Mouse (Mus musculus) MEL (cell line): ENCODE results near the gene Ube2q2.
"Not testable (repeated sequence)": the region's sequence is repeated elsewhere in the genome, so short reads cannot be mapped to it uniquely, and the experiment has no call there.

Experiments
- CHD2 ChIP-seq: IDR thresholded peaks from 2 replicates; pipeline ENCODE4 v1.6.1; 2011; ENCODE audit warnings: low read length, improper control_type of control experiment
- CTCF ChIP-seq, 3 experiments: IDR thresholded peaks in 2 of 3; conservative IDR thresholded peaks in 1 of 3; 2 replicates each; pipeline ENCODE4 v1.5.1; 2011 to 2012; ENCODE audit warnings: low read length in 3 of 3, low read depth in 2 of 3, mild to moderate bottlenecking in 2 of 3, improper control_type of control experiment in 1 of 3, inconsistent platforms in 1 of 3, mixed read lengths in 1 of 3, moderate library complexity in 1 of 3; ENCODE audit not compliant: control insufficient read depth in 1 of 3, insufficient read depth in 1 of 3, poor library complexity in 1 of 3, severe bottlenecking in 1 of 3
- GATA1 ChIP-seq: IDR thresholded peaks from 2 replicates; pipeline ENCODE4 v1.6.1; 2011; ENCODE audit warnings: low read depth, low read length, improper control_type of control experiment
- HCFC1 ChIP-seq: IDR thresholded peaks from 2 replicates; pipeline ENCODE4 v1.6.1; 2012; ENCODE audit warnings: low read depth, mild to moderate bottlenecking, inconsistent platforms, low read length, improper control_type of control experiment, moderate library complexity
- MAFK ChIP-seq: IDR thresholded peaks from 2 replicates; pipeline ENCODE4 v1.6.1; 2011; ENCODE audit warnings: low read depth, mild to moderate bottlenecking, low read length, improper control_type of control experiment, borderline replicate concordance
- MAX ChIP-seq: IDR thresholded peaks from 2 replicates; pipeline ENCODE4 v1.6.1; 2011; ENCODE audit warnings: low read length, improper control_type of control experiment
- MEF2A ChIP-seq: IDR thresholded peaks from 2 replicates; pipeline ENCODE4 v1.6.1; 2014; ENCODE audit warnings: low read depth, mild to moderate bottlenecking, inconsistent platforms, low read length, improper control_type of control experiment; ENCODE audit not compliant: poor library complexity, insufficient replicate concordance, severe bottlenecking; ENCODE audit errors: extremely low read depth
- NRF1 ChIP-seq: IDR thresholded peaks from 2 replicates; pipeline ENCODE4 v1.6.1; 2014; ENCODE audit warnings: low read depth, mild to moderate bottlenecking, inconsistent platforms, low read length, improper control_type of control experiment, moderate library complexity; ENCODE audit not compliant: poor library complexity, insufficient read depth, severe bottlenecking
- POLR2A ChIP-seq, 2 experiments: IDR thresholded peaks; 2 replicates each; pipeline ENCODE4 v1.6.1; 2011 to 2012; ENCODE audit warnings: low read length in 2 of 2, mild to moderate bottlenecking in 2 of 2, control low read depth in 1 of 2, improper control_type of control experiment in 1 of 2, low read depth in 1 of 2, moderate library complexity in 1 of 2; ENCODE audit not compliant: control insufficient read depth in 1 of 2, insufficient read depth in 1 of 2, poor library complexity in 1 of 2
- POLR2AphosphoS2 ChIP-seq: IDR thresholded peaks from 2 replicates; pipeline ENCODE4 v1.6.1; 2011; ENCODE audit warnings: low read length, improper control_type of control experiment
- RAD21 ChIP-seq: IDR thresholded peaks from 2 replicates; pipeline ENCODE4 v1.6.1; 2011; ENCODE audit warnings: mild to moderate bottlenecking, low read depth, low read length, improper control_type of control experiment
- SIN3A ChIP-seq: IDR thresholded peaks from 2 replicates; pipeline ENCODE4 v1.6.1; 2012; ENCODE audit warnings: low read length, improper control_type of control experiment, inconsistent platforms
- TBP ChIP-seq: IDR thresholded peaks from 2 replicates; pipeline ENCODE4 v1.8.0; 2011; ENCODE audit warnings: low read depth, low read length, improper control_type of control experiment
- ZNF384 ChIP-seq: IDR thresholded peaks from 2 replicates; pipeline ENCODE4 v1.6.1; 2012; ENCODE audit warnings: low read depth, mild to moderate bottlenecking, inconsistent platforms, low read length, improper control_type of control experiment

- not testable (repeated sequence) for TF ChIP-seq MEF2A; POLR2A (IDR thresholded peaks at IDR 0.05; ENCODE audit: control insufficient read depth in 1 of 2, insufficient read depth in 1 of 2, low read depth in 1 of 2, low read length in 2 of 2, poor library complexity in 1 of 2); RAD21; GATA1; NRF1; MAX; CTCF (IDR thresholded peaks at IDR 0.05 in 2 of 3, conservative IDR thresholded peaks at IDR 0.05 in 1 of 3; ENCODE audit: control insufficient read depth in 1 of 3, insufficient read depth in 1 of 3, low read depth in 2 of 3, low read length in 3 of 3, poor library complexity in 1 of 3, severe bottlenecking in 1 of 3); CHD2; MAFK; SIN3A; POLR2AphosphoS2; TBP; HCFC1; ZNF384
Observed at GRCm38 (mm10) chr9:55245057-55245750, 96.5 kb downstream of the Ube2q2 start.
